Mouse (Mus musculus): ENCODE measurements around the gene Erp29.
"Not testable (repeated sequence)": the region's sequence is repeated elsewhere in the genome, so short reads cannot be mapped to it uniquely, and the experiment has no call there.

Gene Erp29

DNA sequence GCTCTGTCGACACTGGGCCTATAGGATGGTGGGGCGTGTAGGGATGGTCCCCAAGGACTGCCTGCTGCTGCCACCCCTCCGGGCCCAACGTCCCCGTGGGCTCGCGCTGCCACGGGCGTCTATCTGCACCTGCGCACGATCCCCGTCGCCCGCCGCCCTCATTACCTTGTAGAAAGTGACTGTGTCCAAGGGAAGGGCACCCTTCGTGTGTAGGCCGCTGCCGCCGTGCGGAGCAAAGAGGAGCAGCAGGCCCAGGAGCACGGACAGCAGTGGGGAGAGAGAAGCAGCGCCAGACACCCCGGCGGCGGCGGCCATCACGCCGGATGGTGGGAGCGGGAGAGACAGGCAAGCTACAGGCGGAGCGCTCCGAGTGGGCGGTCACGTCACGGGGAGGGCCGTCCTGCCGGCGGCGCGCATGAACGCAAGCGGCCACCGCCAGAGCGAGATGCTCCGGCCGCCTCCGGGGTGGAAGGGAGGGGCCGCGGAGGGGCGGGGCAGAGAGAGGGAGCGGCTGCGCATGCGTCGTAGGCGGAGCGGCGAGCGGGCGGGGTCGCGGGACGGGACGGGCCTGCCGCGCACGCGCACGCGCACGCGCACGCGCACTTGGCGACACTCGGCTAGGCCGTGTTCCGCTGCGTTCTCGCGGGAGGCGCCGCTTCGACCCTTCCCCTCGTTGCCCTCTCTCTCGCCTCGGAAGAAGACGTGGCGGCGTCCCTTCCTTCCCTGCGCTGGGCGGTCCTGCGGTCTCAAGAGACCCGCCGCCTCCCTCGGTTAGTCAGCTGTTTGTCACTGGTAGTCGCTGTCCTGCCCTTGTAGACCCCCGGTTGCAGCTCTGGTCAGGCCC is at the start of gene Erp29:
Erp29 (minus strand) TSS at position 481 of the 844 bp plus-strand sequence.
- DNase-seq, result peak; percentile 98 to 99

- DNase-seq, result not testable (repeated sequence)
These were observed 49.2 kb upstream of the Erp29 start for GRCm38 (mm10) chr5:121501424-121501996.

GRCm38 (mm10) chr5:121500719-121501118 is 48.4 kb upstream of the Erp29 start:
- DNase-seq, result no peak

- DNase-seq, result no peak
These were observed 41.0 kb upstream of the Erp29 start for GRCm38 (mm10) chr5:121493305-121493704.

DNA sequence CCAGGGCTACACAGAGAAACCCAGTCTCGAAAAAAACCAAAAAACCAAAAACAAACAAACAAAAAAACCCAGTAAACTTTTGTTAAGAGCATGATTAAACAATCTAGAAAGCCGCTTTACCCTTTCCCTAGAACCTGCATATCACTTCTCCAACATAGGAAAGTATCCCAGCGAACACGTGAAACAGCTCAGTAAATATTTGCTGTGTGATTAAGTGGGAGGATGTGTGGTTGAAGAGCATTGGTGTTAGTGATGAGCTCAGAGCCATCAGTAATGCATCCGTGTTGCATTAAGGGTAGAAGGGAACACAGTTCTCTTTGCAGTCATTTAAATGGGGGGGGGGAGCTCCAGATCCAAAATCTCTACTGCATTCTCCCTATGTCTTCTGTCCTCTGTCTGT is 32.5 kb upstream of the Erp29 start:
- no peak for DNase-seq

- DNase-seq, result peak; percentile 36 to 48
These were observed 25.4 kb upstream of the Erp29 start for GRCm38 (mm10) chr5:121477680-121478079.

DNA sequence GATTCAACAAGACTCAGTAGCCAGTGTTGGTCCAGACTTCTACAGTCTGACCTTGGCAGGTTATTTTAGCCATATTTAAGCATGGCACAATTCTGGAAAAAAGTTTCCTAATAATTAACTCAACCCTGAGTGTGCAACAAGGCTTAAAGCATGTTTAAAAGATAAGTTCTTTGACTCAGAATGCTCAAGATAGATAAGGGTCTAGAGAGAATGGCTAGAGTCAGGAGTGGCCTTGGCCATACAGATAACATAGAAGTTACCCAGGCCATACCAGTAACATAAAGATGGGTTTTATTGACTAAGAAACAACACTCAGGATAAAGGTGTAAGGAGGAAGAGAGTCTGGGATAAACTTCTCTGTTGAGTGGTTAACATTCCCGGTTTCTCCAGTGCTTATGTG is 23.7 kb upstream of the Erp29 start:
- DNase-seq, result no peak

DNA sequence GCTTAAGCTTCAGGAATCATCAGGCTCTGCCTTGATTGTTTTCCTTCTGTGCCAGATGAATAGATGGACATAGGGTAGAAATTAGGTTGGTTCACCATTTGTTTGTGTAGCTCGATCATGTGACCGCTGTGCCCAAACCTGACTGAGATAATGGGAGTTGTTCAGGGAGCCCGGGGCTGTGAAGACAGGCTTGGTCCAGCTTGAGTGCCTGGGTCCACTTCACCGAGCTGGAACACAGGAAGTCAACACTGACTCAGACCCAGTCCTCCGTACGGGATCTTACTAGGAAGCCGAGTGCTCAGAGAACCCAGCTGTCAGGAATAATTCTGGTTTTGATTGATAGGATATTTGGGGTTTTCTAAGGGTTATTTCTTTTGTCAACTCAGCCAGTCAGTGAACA is 22.3 kb upstream of the Erp29 start:
- no peak for DNase-seq

- DNase-seq, result no peak
These were observed 20.1 kb upstream of the Erp29 start for GRCm38 (mm10) chr5:121472411-121472810.

GRCm38 (mm10) chr5:121469566-121469965 is 17.3 kb upstream of the Erp29 start:
- no peak for DNase-seq

DNA sequence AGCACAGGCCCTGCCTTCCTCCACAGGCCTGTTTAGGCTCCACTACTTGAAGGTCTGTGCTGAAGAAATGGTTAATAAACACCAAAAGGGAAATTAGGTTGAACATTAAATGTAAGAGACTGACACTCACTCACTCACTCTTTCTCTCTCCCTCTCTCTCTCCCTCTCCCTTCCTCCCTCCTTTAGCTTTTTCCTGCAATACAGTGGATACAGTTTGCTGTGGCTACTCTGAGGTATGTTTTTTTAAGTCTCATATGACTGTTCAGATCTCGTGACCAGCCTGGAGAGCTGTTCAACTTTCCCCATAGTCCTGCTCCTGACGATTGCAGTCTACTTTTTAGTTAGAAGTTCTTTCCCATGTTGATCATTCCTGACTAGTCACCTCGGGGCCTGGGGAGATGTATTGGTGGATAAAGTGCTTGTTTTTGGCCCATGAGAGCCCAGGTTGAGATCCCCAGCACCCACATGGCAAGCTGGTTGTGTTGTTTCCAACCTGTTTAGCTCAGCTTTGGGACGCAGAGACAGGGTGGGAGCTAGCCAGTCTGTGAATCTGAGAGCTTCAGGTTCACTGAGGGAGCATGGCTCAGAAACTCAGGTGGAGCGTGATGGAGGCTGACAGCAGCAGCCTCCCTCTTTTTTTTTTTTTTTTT is 11.4 kb upstream of the Erp29 start:
- no peak for DNase-seq

DNA sequence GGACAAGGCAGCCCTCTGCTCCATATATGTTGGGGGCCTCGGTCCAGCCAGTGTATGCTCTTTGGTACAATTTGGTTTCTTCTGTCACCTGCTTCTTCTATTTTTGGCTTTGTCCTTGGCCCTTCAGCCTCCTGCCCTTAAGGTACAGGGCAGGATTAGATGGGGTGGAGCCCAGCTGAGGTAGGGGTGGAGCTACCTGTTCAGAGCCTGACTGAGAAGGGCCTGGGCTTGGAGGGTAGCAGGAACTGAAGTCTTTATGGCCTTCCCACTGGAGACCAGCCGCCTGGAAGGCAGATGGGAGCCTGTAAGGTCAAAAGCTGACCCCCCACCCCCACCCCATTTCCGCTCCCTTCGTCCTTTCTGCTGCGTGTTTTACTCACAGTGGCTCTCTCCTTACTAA is 10.7 kb upstream of the Erp29 start:
- no peak for DNase-seq

DNA sequence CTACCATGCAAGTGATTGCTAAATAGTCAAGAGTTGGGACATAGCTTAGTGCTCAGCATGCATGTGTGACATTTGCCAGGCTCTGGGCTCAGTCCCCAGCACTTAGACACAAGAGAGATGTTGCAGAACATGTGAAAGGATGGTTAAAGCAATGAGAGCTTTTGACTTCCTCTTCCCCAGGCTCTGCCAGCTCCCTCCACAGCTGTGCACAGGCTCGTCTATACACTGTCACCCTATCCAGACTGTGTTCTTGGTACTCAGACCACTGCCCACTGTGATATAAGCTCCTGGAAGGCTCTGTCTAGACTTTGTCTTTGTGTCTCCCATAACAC is 9.8 kb upstream of the Erp29 start:
- DNase-seq, result no peak

DNA sequence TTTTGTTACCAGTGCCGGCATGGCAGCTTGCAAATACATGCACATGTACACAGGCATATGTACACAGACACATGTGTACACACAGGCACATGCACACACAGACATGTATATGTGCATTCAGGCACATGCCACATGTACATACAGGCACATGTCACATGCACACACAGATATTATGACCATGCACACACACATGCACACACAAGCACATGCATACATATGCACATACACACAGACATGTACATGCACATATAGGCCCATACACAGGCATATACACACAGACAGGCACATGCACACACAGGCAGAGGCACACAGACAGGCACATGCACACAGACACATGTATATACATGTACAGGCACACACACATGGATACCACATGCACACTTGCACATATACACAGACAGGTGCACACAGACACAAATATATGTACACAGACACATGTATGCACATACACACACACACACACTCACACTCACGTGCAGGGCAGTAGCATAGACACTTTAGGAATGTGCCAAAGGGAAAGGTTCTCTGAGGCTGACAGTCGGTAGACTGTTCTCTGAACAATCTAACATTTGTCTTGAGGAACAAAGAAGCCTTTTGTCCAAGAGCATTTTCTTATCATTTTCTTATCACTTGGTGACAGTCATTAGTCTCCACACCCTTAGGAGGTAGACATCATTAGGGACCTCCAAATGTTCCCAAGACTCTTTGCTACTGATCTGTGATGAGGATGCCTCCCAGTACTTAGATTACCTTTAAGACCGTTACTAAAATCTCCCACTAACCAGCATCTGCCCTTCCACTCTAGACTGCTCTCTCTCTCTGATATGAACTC is 9.2 kb upstream of the Erp29 start:
- DNase-seq, result no peak

GRCm38 (mm10) chr5:121455510-121456265 is 3.4 kb upstream of the Erp29 start:
- DNase-seq, result no peak

- no peak for DNase-seq
These were observed 2.1 kb upstream of the Erp29 start for GRCm38 (mm10) chr5:121454503-121454782.

DNA sequence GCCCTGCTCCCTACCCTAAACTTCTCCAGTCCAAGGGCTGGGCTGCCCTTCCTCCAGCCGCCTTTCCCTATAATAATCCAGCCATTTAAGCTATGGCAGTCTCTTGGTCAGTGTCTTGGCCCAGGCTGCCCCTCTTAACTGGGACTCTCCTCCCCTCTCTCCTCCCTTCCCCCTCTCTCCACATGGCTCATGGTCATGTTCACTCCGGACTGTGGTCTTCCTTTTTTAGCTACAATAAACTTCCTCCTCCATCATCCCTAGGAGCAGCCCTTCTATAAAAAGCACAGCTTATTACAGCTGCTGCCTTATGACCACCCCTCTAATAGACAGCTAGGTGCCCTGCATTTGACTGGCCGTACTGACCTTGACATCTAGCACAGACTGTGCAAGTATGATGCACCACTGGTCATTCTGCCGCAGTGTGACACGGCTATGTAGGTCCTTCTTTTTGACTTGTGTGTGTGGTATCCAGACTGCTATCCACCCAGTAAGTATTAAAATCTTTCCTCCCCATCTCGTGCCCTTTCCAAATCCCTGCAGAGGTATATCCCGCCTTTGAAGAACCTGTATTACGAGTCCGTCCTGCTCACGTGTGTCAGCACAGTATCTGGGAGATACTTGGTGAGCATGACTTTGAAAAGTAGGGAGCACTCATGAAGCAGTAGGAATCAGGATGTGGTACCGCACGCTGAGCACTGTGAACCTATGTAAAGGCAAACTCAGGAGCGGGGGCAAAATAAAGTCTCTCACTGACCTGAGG is 1.6 kb upstream of the Erp29 start:
- no peak for DNase-seq

DNA sequence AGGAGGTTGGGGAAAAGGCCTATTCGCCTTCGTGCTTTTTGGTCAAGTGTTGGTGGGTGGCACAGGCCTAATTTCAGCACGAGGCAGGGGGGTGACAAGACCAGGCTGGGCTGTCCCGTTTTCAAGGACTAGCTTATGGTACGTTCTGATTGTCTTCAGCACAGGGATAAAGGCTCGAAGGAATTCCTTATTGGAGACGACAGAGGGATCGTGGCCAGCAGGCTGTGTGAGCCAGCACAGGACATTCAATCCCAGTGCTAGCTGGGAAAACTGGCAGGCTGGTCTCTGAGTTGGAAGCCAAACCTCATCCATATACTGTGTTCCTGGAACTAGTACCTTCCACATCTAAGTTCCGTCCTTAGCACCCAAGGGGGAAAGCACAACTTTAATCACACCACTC is 600 bp upstream of the Erp29 start:
- DNase-seq, result peak; percentile 56 to 60

DNA sequence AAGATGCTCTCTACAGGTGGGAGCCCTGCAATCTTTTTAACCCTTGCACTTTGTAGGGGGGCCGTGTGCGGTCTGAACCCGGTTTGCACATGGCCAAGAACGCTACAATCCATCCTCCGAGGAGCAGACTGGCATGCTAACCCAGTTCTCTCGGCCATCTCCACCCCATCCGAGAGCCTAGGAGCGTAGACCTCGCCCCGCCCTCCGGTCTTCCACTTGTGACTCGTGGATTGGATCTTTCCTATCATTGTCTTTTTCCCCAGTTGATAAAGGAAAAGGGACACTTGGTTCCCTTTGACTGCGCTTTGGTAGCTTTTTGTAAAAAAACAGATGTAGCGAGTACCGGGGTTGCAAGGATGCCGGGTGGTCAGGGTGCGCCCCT is 671 bp downstream of the Erp29 start, which contains the start of gene Tmem116:
Tmem116 (plus strand) TSS at position 250 of the 382 bp plus-strand sequence.
- peak; percentile 55 to 59 for DNase-seq

DNA sequence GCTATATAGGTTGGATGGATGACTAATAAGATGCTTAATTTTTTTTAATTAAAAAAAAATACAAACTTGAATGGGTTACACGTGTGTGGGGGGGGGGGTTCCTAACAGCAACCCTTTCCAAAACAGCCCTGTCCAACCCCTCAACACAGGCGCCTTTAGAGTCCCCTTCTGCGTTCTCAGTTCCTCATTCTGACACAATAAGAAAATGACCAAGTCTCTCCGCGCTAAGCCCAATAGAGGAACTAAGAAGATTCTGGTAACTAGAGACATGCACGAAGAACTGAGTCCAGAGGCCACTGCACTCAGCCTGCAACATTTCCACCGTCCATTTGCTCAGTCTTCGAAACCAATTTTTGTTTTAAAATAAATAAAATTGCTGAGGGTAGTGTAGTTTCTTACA is 1.1 kb downstream of the Erp29 start:
- DNase-seq, result no peak

GRCm38 (mm10) chr5:121450476-121450875 is 1.8 kb downstream of the Erp29 start:
- DNase-seq, result no peak

DNA sequence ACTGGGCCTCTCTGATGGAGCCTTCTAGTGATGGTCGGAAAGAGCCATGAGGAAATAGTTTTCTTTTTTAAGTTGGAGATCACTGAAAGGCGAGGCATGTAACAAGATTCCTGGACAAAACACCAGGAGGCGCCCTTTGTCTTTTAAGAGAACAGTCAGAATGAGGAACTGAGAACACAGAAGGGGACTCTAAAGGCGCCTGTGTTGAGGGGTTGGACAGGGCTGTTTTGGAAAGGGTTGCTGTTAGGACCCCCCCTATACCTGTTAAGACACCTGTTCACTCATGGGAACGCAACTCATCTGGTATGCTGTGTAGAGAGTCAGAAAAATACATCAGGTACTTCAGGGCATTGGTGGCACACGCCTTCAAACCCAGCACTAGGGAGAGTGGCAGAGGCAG is 2.3 kb downstream of the Erp29 start:
- peak; percentile 37 to 38 for DNase-seq
